Mouse (Mus musculus) midbrain, embryonic 15.5 days (tissue): ENCODE results near the gene Prss33. TPM values are rescaled to one million over a fixed set of nuclear protein-coding genes. Genes with fewer than 3 reads are reported as not detected.
"Not testable (repeated sequence)": the region's sequence is repeated elsewhere in the genome, so short reads cannot be mapped to it uniquely, and the experiment has no call there.

Experiments
- ATAC-seq: fragments of 200-750 bp; cut with Nextera tagmentation; replicated peaks from 2 replicates; pipeline ENCODE4 v1.8.0; 2017; ENCODE audit warnings: moderate TSS enrichment
- H3K27ac ChIP-seq: fragments of 300-500 bp; sonication (generic); 2 replicates; pipeline ENCODE4 v1.5.1; 2015; ENCODE audit warnings: mild to moderate bottlenecking, inconsistent platforms
- H3K27me3 ChIP-seq: fragments of 300-500 bp; sonication (generic); replicated peaks from 2 replicates; pipeline ENCODE4 v1.6.1; 2015; ENCODE audit warnings: inconsistent platforms
- H3K36me3 ChIP-seq: fragments of 300-500 bp; sonication (generic); replicated peaks from 2 replicates; pipeline ENCODE4 v1.6.1; 2015; ENCODE audit warnings: inconsistent platforms
- H3K4me1 ChIP-seq: fragments of 300-500 bp; sonication (generic); 2 replicates; pipeline ENCODE4 v1.6.1; 2015; ENCODE audit warnings: inconsistent platforms
- H3K4me2 ChIP-seq: fragments of 300-500 bp; sonication (generic); 2 replicates; pipeline ENCODE4 v1.6.1; 2015; ENCODE audit warnings: inconsistent platforms, mild to moderate bottlenecking, moderate library complexity
- H3K4me3 ChIP-seq: fragments of 300-500 bp; sonication (generic); 2 replicates; pipeline ENCODE4 v1.5.1; 2015; ENCODE audit warnings: mild to moderate bottlenecking, inconsistent platforms
- H3K9ac ChIP-seq: fragments of 300-500 bp; sonication (generic); 2 replicates; pipeline ENCODE4 v1.6.1; 2015; ENCODE audit warnings: mild to moderate bottlenecking, inconsistent platforms
- H3K9me3 ChIP-seq: fragments of 300-500 bp; sonication (generic); 2 replicates; pipeline ENCODE4 v1.6.1; 2016; ENCODE audit warnings: inconsistent platforms
- WGBS: fragments of 180-500 bp; shearing (Covaris S2); methylation state at CpG from one replicate; pipeline ENCODE4 v1.1.7; 2015; ENCODE audit warnings: mixed read lengths; 5-methylcytosine and 5-hydroxymethylcytosine counted together
- polyA plus RNA-seq: library from polyadenylated mRNA; unstranded; fragments of >200 nt; fragmentation: Nextera tagmentation; extraction: Ambion mirVana; gene quantifications from 2 replicates; pipeline ENCODE4 v1.2.1, GENCODE M21; 2015

The Prss33 gene
- polyA plus RNA-seq, result 0.15 and 0.22 TPM in 2 replicates

DNA sequence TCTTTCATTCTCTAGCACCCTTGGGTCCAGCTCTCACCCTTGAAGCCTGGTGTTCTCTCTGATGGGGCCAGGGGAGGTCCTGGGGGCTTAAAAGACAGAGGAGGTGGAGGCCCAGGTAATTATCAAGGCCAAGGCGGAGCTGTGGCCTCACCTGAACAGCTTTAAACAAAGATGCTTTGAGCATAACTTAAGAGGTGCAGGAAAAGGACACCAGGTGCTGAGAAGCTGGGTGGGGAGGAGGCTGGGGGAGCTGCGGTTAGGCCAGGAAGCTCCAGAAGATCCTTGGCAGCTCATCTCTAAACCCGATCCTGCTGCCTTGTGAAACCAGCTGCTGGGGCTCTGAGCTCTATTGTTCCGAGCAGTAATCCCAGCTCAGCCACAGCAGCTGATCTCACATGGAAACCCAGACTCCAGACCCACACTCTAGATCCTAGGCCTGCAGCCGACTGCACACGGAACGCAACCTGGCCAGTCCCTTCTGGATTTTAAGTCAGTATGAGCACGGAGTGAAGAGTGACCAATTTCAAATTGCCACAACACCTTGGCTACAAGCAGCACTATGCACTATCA is at the start of gene Prss33:
Prss33 (minus strand) TSS at position 51 of the 570 bp plus-strand sequence.
- H3K36me3 ChIP-seq, result no peaks in the 10 kb centered on the region
- H3K9ac ChIP-seq, result no peak within 1 kb of the TSS
- H3K4me3 ChIP-seq, result no peak within 1 kb of the TSS
- ATAC-seq, result no peak
- H3K4me1 ChIP-seq, result no peaks in the 10 kb centered on the region
- no peak within 1 kb of the TSS for H3K27ac ChIP-seq
- H3K27me3 ChIP-seq, result 0 out of 2 replicates have a peak, but pooled peaks cover 6% of the 10 kb centered on the region
- no peak within 1 kb of the TSS for H3K4me2 ChIP-seq
- no peaks in the 10 kb centered on the region for H3K9me3 ChIP-seq
- 42% methylated on average over 8 of the region's 8 CpGs for WGBS

- not testable (repeated sequence) for H3K4me2 ChIP-seq, H3K4me3 ChIP-seq, ATAC-seq, H3K27me3 ChIP-seq, H3K4me1 ChIP-seq, H3K27ac ChIP-seq, H3K9me3 ChIP-seq, H3K36me3 ChIP-seq, H3K9ac ChIP-seq
- 83% methylated on average over 4 of the region's 4 CpGs for WGBS
Measured at GRCm38 (mm10) chr17:23880576-23880975, 44.7 kb upstream of the Prss33 start, which contains the start of the genes Dcpp1 and Dcpp2. Gene Dcpp1 (plus strand): TSS chr17:23880876. Gene Dcpp2 (plus strand): TSS chr17:23880880.

DNA sequence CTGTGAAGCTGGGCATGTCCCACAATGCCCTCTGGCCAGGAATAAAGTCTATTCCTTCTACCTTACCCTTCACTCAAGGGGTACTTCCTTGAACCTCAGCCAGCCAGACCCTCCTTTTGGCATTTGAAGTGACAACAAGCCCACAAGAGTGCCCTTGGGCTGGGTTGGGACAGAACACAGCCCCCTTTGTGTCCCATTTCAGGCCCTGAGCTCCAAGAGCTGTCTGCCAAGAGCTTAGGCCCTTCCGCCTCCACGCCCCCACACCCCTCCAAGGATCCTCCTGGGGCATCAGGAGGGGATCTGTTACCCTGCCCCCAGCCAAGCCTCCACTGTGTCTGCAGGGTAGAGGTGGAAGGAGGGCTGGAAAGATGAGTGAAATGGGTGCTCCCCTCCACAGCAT is 41.3 kb upstream of the Prss33 start:
- no peak overlapping the region for H3K27ac ChIP-seq
- H3K27me3 ChIP-seq, result no peaks in the 10 kb centered on the region
- H3K36me3 ChIP-seq, result no peaks in the 10 kb centered on the region
- peak; percentile 66; the same call in 1 of the 2 replicates for ATAC-seq
- no peak overlapping the region for H3K4me3 ChIP-seq
- no peak overlapping the region for H3K9ac ChIP-seq
- H3K4me2 ChIP-seq, result no peak overlapping the region
- no peaks in the 10 kb centered on the region for H3K9me3 ChIP-seq
- 67% methylated on average over 2 of the region's 2 CpGs for WGBS
- no peaks in the 10 kb centered on the region for H3K4me1 ChIP-seq

- Histone ChIP-seq H3K4me1 (no peaks in the 10 kb centered on the region), H3K36me3 (no peaks in the 10 kb centered on the region), H3K27me3 (no peaks in the 10 kb centered on the region), H3K4me2 (no peak overlapping the region), H3K4me3 (no peak overlapping the region), H3K9ac (no peak overlapping the region), H3K27ac (no peak overlapping the region), H3K9me3 (no peaks in the 10 kb centered on the region)
- peak; percentile 80 for ATAC-seq
- WGBS, result 45% methylated on average over 3 of the region's 3 CpGs
Measured at GRCm38 (mm10) chr17:23876741-23877140, 40.9 kb upstream of the Prss33 start.

DNA sequence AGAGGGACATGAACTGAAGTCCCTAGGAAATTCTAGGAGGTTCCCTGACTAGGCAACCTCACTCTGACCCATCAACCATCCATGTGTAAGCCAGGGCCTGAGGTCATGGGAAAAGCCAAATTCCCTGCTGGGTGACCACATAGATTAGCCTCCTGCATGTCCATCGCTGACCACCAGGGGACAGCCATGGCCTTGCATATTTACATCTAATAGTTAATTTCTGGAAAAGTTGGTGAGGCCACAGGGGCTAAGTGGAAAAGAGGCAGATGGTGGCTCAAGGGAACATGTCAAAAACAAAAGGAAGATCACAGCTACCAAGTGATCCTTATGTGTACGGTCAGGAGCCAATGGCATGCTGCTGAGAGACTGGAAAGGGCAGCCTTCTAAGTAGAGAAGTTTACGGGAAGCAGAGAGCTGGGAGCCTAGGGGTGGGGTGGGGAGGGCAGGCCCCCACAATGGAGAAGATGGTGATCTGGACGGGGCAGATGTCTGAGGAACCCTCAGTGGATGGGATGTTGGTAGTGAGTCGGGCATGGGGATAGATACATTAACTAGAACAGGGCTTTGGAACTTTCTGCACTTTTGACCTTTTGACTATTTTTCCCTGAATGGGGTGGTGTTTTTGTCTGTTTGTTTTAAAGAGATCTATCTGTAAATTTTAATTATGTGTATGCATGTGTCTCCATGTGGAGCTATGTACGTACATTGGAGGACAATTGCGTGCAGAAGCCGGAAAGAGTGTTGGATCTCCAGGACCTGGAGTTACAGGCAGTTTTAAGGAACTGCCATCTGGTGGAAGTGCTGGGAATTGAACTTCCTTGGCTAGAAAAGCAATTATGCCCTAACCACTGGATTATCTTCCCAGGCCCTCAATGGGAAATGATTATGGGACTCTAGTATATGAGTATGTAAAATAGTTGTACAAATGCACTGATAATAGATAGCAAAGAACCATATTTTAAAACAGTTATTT is 38.3 kb upstream of the Prss33 start:
- Histone ChIP-seq H3K27ac (no peak overlapping the region), H3K9ac (no peak overlapping the region), H3K27me3 (no peaks in the 10 kb centered on the region), H3K9me3 (no peaks in the 10 kb centered on the region), H3K4me1 (no peaks in the 10 kb centered on the region), H3K36me3 (no peaks in the 10 kb centered on the region), H3K4me3 (no peak overlapping the region), H3K4me2 (no peak overlapping the region)
- WGBS, result 44% methylated on average over 8 of the region's 8 CpGs
- ATAC-seq, result no peak

DNA sequence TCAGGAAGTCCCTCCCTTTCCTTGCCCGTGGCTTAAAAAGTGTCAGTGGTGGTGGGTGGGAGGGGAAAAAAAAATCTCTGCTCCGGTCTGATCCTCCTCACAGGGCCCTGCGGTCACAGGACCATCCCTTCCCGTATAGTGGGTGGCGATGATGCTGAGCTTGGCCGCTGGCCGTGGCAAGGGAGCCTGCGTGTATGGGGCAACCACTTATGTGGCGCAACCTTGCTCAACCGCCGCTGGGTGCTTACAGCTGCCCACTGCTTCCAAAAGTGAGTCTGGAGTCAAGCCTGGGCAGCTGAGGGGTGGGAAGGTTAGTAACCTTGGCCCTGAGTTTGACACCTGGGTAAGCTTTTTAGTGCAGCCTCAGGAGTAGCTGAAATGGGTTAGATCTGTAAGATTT is 32.7 kb upstream of the Prss33 start:
- no peak overlapping the region for H3K4me3 ChIP-seq
- H3K4me2 ChIP-seq, result no peak overlapping the region
- H3K27me3 ChIP-seq, result no peaks in the 10 kb centered on the region
- no peaks in the 10 kb centered on the region for H3K4me1 ChIP-seq
- H3K27ac ChIP-seq, result no peak overlapping the region
- 90% methylated on average over 11 of the region's 11 CpGs for WGBS
- H3K9ac ChIP-seq, result no peak overlapping the region
- H3K36me3 ChIP-seq, result no peaks in the 10 kb centered on the region
- no peaks in the 10 kb centered on the region for H3K9me3 ChIP-seq
- no peak for ATAC-seq

- Histone ChIP-seq H3K27me3 (no peaks in the 10 kb centered on the region), H3K4me2 (no peak within 1 kb of the TSS), H3K4me1 (no peaks in the 10 kb centered on the region), H3K9me3 (no peaks in the 10 kb centered on the region), H3K9ac (no peak within 1 kb of the TSS), H3K27ac (no peak within 1 kb of the TSS), H3K36me3 (no peaks in the 10 kb centered on the region), H3K4me3 (no peak within 1 kb of the TSS)
- no peak for ATAC-seq
- WGBS, result 87% methylated on average over 15 of the region's 15 CpGs
Measured at GRCm38 (mm10) chr17:23867756-23868155, 31.9 kb upstream of the Prss33 start, which contains the start of gene Prss21. Gene Prss21 (plus strand): TSS chr17:23868056.

DNA sequence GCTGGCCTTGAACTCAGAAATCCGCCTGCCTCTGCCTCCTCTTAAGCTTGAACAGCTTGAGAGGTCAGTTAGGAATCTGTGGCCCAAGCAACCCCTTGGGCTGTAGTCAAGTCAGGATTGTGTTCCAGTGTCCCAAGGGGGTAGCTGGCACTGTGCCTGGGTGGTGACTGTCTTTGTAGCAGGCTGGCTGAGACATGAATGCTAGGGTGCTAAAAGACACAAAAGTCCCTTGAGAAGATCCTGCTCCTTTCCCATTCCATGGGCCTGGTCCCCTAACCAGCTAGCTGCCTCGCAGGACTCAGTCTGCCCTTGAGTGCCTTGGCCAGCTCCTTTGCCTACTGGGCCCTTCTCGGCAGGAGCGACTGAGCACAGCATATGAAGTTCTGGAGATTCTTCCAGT is 27.1 kb upstream of the Prss33 start:
- no peaks in the 10 kb centered on the region for H3K9me3 ChIP-seq
- no peak overlapping the region for H3K9ac ChIP-seq
- H3K4me1 ChIP-seq, result no peaks in the 10 kb centered on the region
- no peak overlapping the region for H3K4me3 ChIP-seq
- no peak overlapping the region for H3K27ac ChIP-seq
- H3K4me2 ChIP-seq, result no peak overlapping the region
- no peak for ATAC-seq
- no peaks in the 10 kb centered on the region for H3K36me3 ChIP-seq
- 77% methylated on average over 4 of the region's 4 CpGs for WGBS
- no peaks in the 10 kb centered on the region for H3K27me3 ChIP-seq

DNA sequence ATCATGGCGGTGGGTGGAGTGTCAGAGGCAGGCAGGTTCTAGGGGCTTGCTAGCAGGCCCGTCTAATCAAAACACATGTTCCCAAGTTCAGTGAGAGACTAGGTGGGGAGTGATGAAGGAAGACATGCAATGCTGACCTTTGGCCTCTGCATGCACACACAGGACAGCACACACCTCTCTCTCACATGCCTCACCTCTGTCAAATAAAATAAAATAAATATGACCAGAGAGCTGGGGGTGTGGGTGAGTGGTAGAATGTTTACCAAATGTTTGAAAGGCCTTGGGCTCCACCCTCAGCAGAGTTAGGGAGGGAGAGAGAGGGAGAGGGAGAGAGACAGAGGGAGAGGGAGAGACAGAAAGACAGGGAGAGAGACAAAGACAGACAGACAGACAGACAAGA is 22.1 kb upstream of the Prss33 start:
- no peaks in the 10 kb centered on the region for H3K27me3 ChIP-seq
- H3K4me2 ChIP-seq, result no peak overlapping the region
- no peak for ATAC-seq
- no peaks in the 10 kb centered on the region for H3K36me3 ChIP-seq
- WGBS, result 81% methylated on average over 2 of the region's 2 CpGs
- H3K9me3 ChIP-seq, result no peaks in the 10 kb centered on the region
- no peaks in the 10 kb centered on the region for H3K4me1 ChIP-seq
- no peak overlapping the region for H3K27ac ChIP-seq
- H3K9ac ChIP-seq, result no peak overlapping the region
- no peak overlapping the region for H3K4me3 ChIP-seq

DNA sequence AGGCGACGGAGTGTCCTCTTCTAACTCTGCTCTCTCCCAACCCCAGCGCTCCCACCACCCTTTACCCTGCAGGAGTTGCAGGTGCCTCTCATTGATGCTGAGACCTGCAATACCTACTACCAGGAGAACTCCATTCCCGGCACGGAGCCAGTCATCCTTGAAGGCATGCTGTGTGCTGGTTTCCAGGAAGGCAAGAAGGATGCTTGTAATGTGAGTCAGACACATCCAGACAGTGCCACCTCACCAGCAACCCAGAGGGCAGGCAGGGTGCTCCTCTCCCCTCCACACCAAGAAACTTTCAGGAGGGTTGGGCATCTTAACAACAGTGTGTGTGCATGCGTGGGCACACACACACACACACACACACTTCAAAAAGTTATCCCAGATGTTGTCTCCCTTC is 21.3 kb upstream of the Prss33 start:
- H3K36me3 ChIP-seq, result no peaks in the 10 kb centered on the region
- no peak overlapping the region for H3K4me2 ChIP-seq
- no peak overlapping the region for H3K4me3 ChIP-seq
- no peaks in the 10 kb centered on the region for H3K4me1 ChIP-seq
- no peaks in the 10 kb centered on the region for H3K27me3 ChIP-seq
- H3K9me3 ChIP-seq, result no peaks in the 10 kb centered on the region
- H3K27ac ChIP-seq, result no peak overlapping the region
- H3K9ac ChIP-seq, result no peak overlapping the region
- no peak for ATAC-seq
- WGBS, result 86% methylated on average over 6 of the region's 6 CpGs

- Histone ChIP-seq H3K4me1 (no peaks in the 10 kb centered on the region), H3K9ac (no peak overlapping the region), H3K27ac (no peak overlapping the region), H3K4me3 (no peak overlapping the region), H3K4me2 (no peak overlapping the region), H3K36me3 (no peaks in the 10 kb centered on the region), H3K27me3 (no peaks in the 10 kb centered on the region), H3K9me3 (no peaks in the 10 kb centered on the region)
- WGBS, result 86% methylated on average over 10 of the region's 10 CpGs
- no peak for ATAC-seq
Measured at GRCm38 (mm10) chr17:23854229-23854765, 18.4 kb upstream of the Prss33 start.

GRCm38 (mm10) chr17:23853292-23853691 is 17.4 kb upstream of the Prss33 start:
- Histone ChIP-seq H3K9me3 (no peaks in the 10 kb centered on the region), H3K9ac (no peak overlapping the region), H3K4me2 (no peak overlapping the region), H3K4me1 (no peaks in the 10 kb centered on the region), H3K27ac (no peak overlapping the region), H3K4me3 (no peak overlapping the region), H3K27me3 (no peaks in the 10 kb centered on the region), H3K36me3 (no peaks in the 10 kb centered on the region)
- no peak for ATAC-seq
- 33% methylated on average over 5 of the region's 5 CpGs for WGBS
